Mouse (Mus musculus): ENCODE data around the gene Gm20388. TPM values are rescaled to one million over a fixed set of nuclear protein-coding genes. Genes with fewer than 3 reads are reported as not detected.

Gm20388 gene
- total and polyA plus RNA-seq, 2 experiments from 2014 or later: 17.3 TPM; not detected in 1

- Histone ChIP-seq H3K4me3 (ENCODE audit: low read depth, low read length) (no peak overlapping the region), H3K9me3 (replicated peaks; ENCODE audit: control insufficient read depth, low read length) (no peaks in the 10 kb centered on the region), H3K27ac (ENCODE audit: low read depth) (no peak overlapping the region), H3K9ac (replicated peaks; ENCODE audit: low read depth, low read length) (no peak overlapping the region; the same call in 1 of the 2 replicates), H3K27me3 (ENCODE audit: control insufficient read depth, insufficient read depth, low read length) (no peaks in the 10 kb centered on the region), H3K4me1 (ENCODE audit: control insufficient read depth, insufficient read depth) (peaks cover 41% of the 10 kb centered on the region), H3K36me3 (replicated peaks; ENCODE audit: control insufficient read depth, insufficient read depth, low read length) (no peaks in the 10 kb centered on the region), H3K4me2 (ENCODE audit: low read depth, low read length) (no peak overlapping the region)
- ATAC-seq (ENCODE audit: insufficient read depth, low read depth): no peak
- TF ChIP-seq EP300 (IDR thresholded peaks at IDR 0.05; ENCODE audit: low read depth) (no peak), CTCF (IDR thresholded peaks at IDR 0.05; ENCODE audit: low read depth) (no peak)
- WGBS: 73% methylated on average over 4 of the region's 4 CpGs
- no peak for DNase-seq (ENCODE audit: low spot score)
Observed at GRCm38 (mm10) chr8:120129547-120129946, 218.9 kb downstream of the Gm20388 start.

- Histone ChIP-seq H3K4me3 (ENCODE audit: low read depth, low read length) (no peak overlapping the region), H3K36me3 (replicated peaks; ENCODE audit: control insufficient read depth, insufficient read depth, low read length) (no peaks in the 10 kb centered on the region), H3K4me2 (ENCODE audit: low read depth, low read length) (no peak overlapping the region), H3K27me3 (ENCODE audit: control insufficient read depth, insufficient read depth, low read length) (no peaks in the 10 kb centered on the region), H3K27ac (ENCODE audit: low read depth) (no peak overlapping the region), H3K9me3 (replicated peaks; ENCODE audit: control insufficient read depth, low read length) (no peaks in the 10 kb centered on the region), H3K9ac (replicated peaks; ENCODE audit: low read depth, low read length) (no peak overlapping the region), H3K4me1 (ENCODE audit: control insufficient read depth, insufficient read depth) (peaks cover 29% of the 10 kb centered on the region)
- ATAC-seq (ENCODE audit: insufficient read depth, low read depth): no peak
- 80% methylated on average over 8 of the region's 8 CpGs for WGBS
- TF ChIP-seq CTCF (IDR thresholded peaks at IDR 0.05; ENCODE audit: low read depth) (no peak), EP300 (IDR thresholded peaks at IDR 0.05; ENCODE audit: low read depth) (no peak)
- no peak for DNase-seq (ENCODE audit: low spot score)
Observed at GRCm38 (mm10) chr8:120131158-120131557, 220.5 kb downstream of the Gm20388 start.

- H3K27ac ChIP-seq (ENCODE audit: low read depth): no peak overlapping the region
- H3K4me2 ChIP-seq (ENCODE audit: low read depth, low read length): no peak overlapping the region
- H3K9ac ChIP-seq (replicated peaks; ENCODE audit: low read depth, low read length): no peak overlapping the region
- no peaks in the 10 kb centered on the region for H3K36me3 ChIP-seq (replicated peaks; ENCODE audit: control insufficient read depth, insufficient read depth, low read length)
- no peaks in the 10 kb centered on the region for H3K27me3 ChIP-seq (ENCODE audit: control insufficient read depth, insufficient read depth, low read length)
- ATAC-seq (ENCODE audit: insufficient read depth, low read depth) (no peak), DNase-seq (ENCODE audit: low spot score) (no peak)
- H3K4me3 ChIP-seq (ENCODE audit: low read depth, low read length): no peak overlapping the region
- H3K4me1 ChIP-seq (ENCODE audit: control insufficient read depth, insufficient read depth): peaks cover 16% of the 10 kb centered on the region
- TF ChIP-seq CTCF (IDR thresholded peaks at IDR 0.05; ENCODE audit: low read depth) (no peak), EP300 (IDR thresholded peaks at IDR 0.05; ENCODE audit: low read depth) (no peak)
- no peaks in the 10 kb centered on the region for H3K9me3 ChIP-seq (replicated peaks; ENCODE audit: control insufficient read depth, low read length)
- WGBS: 66% methylated on average over 7 of the region's 7 CpGs
Observed at GRCm38 (mm10) chr8:120133169-120133568, 222.5 kb downstream of the Gm20388 start.

- no peak for ATAC-seq (ENCODE audit: insufficient read depth, low read depth)
- Histone ChIP-seq H3K9me3 (replicated peaks; ENCODE audit: control insufficient read depth, low read length) (no peaks in the 10 kb centered on the region), H3K4me2 (ENCODE audit: low read depth, low read length) (no peak overlapping the region), H3K4me3 (ENCODE audit: low read depth, low read length) (no peak overlapping the region), H3K9ac (replicated peaks; ENCODE audit: low read depth, low read length) (no peak overlapping the region), H3K27me3 (ENCODE audit: control insufficient read depth, insufficient read depth, low read length) (no peaks in the 10 kb centered on the region), H3K27ac (ENCODE audit: low read depth) (no peak overlapping the region), H3K36me3 (replicated peaks; ENCODE audit: control insufficient read depth, insufficient read depth, low read length) (no peaks in the 10 kb centered on the region), H3K4me1 (ENCODE audit: control insufficient read depth, insufficient read depth) (peaks cover 13% of the 10 kb centered on the region)
- no peak for DNase-seq (ENCODE audit: low spot score)
- TF ChIP-seq EP300 (IDR thresholded peaks at IDR 0.05; ENCODE audit: low read depth): no peak
- WGBS: 86% methylated on average over 7 of the region's 7 CpGs
Observed at GRCm38 (mm10) chr8:120135687-120136086, 225.0 kb downstream of the Gm20388 start.

- ATAC-seq (ENCODE audit: insufficient read depth, low read depth) (peak; percentile 63), DNase-seq (ENCODE audit: low spot score) (peak; percentile 71)
- H3K36me3 ChIP-seq (replicated peaks; ENCODE audit: control insufficient read depth, insufficient read depth, low read length): no peaks in the 10 kb centered on the region
- H3K9me3 ChIP-seq (replicated peaks; ENCODE audit: control insufficient read depth, low read length): no peaks in the 10 kb centered on the region
- 41% methylated on average over 7 of the region's 7 CpGs for WGBS
- TF ChIP-seq CTCF (IDR thresholded peaks at IDR 0.05; ENCODE audit: low read depth) (peak; percentile 38), EP300 (IDR thresholded peaks at IDR 0.05; ENCODE audit: low read depth) (no peak)
- H3K27ac ChIP-seq (ENCODE audit: low read depth): no peak overlapping the region
- peaks cover 15% of the 10 kb centered on the region for H3K4me1 ChIP-seq (ENCODE audit: control insufficient read depth, insufficient read depth)
- no peaks in the 10 kb centered on the region for H3K27me3 ChIP-seq (ENCODE audit: control insufficient read depth, insufficient read depth, low read length)
- H3K4me3 ChIP-seq (ENCODE audit: low read depth, low read length): no peak overlapping the region
- no peak overlapping the region for H3K4me2 ChIP-seq (ENCODE audit: low read depth, low read length)
- no peak overlapping the region for H3K9ac ChIP-seq (replicated peaks; ENCODE audit: low read depth, low read length)
Observed at GRCm38 (mm10) chr8:120136618-120137017, 226.0 kb downstream of the Gm20388 start.

GRCm38 (mm10) chr8:120138958-120139357 is 228.3 kb downstream of the Gm20388 start:
- Histone ChIP-seq H3K4me2 (ENCODE audit: low read depth, low read length) (no peak overlapping the region), H3K9me3 (replicated peaks; ENCODE audit: control insufficient read depth, low read length) (no peaks in the 10 kb centered on the region), H3K36me3 (replicated peaks; ENCODE audit: control insufficient read depth, insufficient read depth, low read length) (no peaks in the 10 kb centered on the region), H3K4me1 (ENCODE audit: control insufficient read depth, insufficient read depth) (peaks cover 20% of the 10 kb centered on the region), H3K27ac (ENCODE audit: low read depth) (no peak overlapping the region), H3K4me3 (ENCODE audit: low read depth, low read length) (no peak overlapping the region), H3K27me3 (ENCODE audit: control insufficient read depth, insufficient read depth, low read length) (no peaks in the 10 kb centered on the region), H3K9ac (replicated peaks; ENCODE audit: low read depth, low read length) (no peak overlapping the region)
- no peak for ATAC-seq (ENCODE audit: insufficient read depth, low read depth)
- no peak for TF ChIP-seq EP300 (IDR thresholded peaks at IDR 0.05; ENCODE audit: low read depth)
- no peak for TF ChIP-seq CTCF (IDR thresholded peaks at IDR 0.05; ENCODE audit: low read depth)
- DNase-seq (ENCODE audit: low spot score): no peak
- 91% methylated on average over 2 of the region's 2 CpGs for WGBS
